Mouse (Mus musculus) heart, embryonic 13.5 days (tissue): Measurements from ENCODE around the gene Tunar. TPM values are rescaled to one million over a fixed set of nuclear protein-coding genes. Genes with fewer than 3 reads are reported as not detected.

Experiments used
- ATAC-seq: fragments of 200-750 bp; cut with Nextera tagmentation; 2 replicates; pipeline ENCODE4 v1.8.0; 2017; ENCODE audit warnings: moderate TSS enrichment; ENCODE audit not compliant: insufficient number of reproducible peaks, low FRiP score, low TSS enrichment; ENCODE audit errors: extremely low read depth
- H3K27ac ChIP-seq: fragments of 300-500 bp; sonication (generic); replicated peaks from 2 replicates; pipeline ENCODE4 v1.5.1; 2015; ENCODE audit warnings: moderate library complexity, mild to moderate bottlenecking, inconsistent platforms
- H3K27me3 ChIP-seq: fragments of 300-500 bp; sonication (generic); replicated peaks from 2 replicates; pipeline ENCODE4 v1.6.1; 2015; ENCODE audit warnings: mild to moderate bottlenecking, inconsistent platforms
- H3K36me3 ChIP-seq: fragments of 300-500 bp; sonication (generic); 2 replicates; pipeline ENCODE4 v1.6.1; 2015; ENCODE audit warnings: mild to moderate bottlenecking, inconsistent platforms
- H3K4me1 ChIP-seq: fragments of 300-500 bp; sonication (generic); 2 replicates; pipeline ENCODE4 v1.6.1; 2015; ENCODE audit warnings: inconsistent platforms
- H3K4me2 ChIP-seq: fragments of 300-500 bp; sonication (generic); 2 replicates; pipeline ENCODE4 v1.6.1; 2015; ENCODE audit warnings: inconsistent platforms, mild to moderate bottlenecking, moderate library complexity
- H3K4me3 ChIP-seq: fragments of 300-500 bp; sonication (generic); 2 replicates; pipeline ENCODE4 v1.5.1; 2015; ENCODE audit warnings: moderate library complexity, mild to moderate bottlenecking, inconsistent platforms
- H3K9ac ChIP-seq: fragments of 300-500 bp; sonication (generic); 2 replicates; pipeline ENCODE4 v1.6.1; 2015; ENCODE audit warnings: inconsistent platforms, mild to moderate bottlenecking, moderate library complexity
- H3K9me3 ChIP-seq: fragments of 300-500 bp; sonication (generic); 2 replicates; pipeline ENCODE4 v1.6.1; 2016; ENCODE audit warnings: inconsistent platforms
- WGBS: fragments of 180-500 bp; shearing (Covaris S2); methylation state at CpG from one replicate; pipeline ENCODE4 v1.1.7; 2015; ENCODE audit warnings: mixed read lengths; 5-methylcytosine and 5-hydroxymethylcytosine counted together
- polyA plus RNA-seq: library from polyadenylated mRNA; unstranded; fragments of >200 nt; fragmentation: Nextera tagmentation; extraction: Ambion mirVana; gene quantifications from 2 replicates; pipeline ENCODE4 v1.2.1, GENCODE M21; 2015

The Tunar gene
- polyA plus RNA-seq, 1 experiment from 2014 or later = not detected

DNA sequence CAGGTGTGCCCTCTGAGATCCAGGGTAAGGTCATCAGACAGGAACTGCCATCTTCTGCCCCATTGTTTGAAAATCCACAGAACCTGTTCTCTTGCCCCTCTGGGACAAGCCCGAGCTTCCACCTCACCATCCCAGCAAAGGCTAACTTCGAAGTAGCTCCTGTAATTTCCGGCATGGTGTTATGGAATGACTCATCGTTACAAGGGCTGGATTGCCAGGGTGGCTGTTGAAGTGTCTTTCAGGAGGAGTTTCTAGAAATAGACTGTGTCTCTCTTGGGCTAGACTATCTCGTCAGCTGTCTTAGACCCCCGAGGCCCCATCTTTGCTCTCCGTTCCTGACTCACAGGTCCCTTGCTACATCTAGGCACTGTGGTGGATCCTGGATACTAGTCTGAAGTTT, 10.8 kb downstream of the Tunar start:
- Histone ChIP-seq H3K27ac (no peak overlapping the region), H3K9ac (no peak overlapping the region), H3K27me3 (peaks cover 53% of the 10 kb centered on the region)

DNA sequence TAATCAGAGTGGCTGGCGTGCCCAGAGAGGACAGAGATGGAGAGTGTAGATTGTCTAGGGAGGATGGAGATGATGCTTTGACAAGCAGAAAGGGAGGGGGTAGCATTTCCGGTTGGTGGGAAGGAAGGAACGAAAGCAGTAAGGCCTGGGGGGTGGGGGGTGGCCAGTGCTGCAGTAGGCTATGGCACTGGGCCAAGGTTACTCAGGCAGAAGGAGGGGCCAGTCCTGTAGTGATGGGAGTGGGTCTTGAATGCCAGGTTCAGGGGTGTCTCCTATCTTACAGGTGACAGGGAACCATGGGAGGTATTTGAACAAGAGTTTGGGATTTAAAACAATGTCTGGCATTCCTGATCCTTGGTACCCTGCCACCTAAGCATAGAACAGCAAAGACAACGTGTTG, 13.2 kb downstream of the Tunar start:
- 46% methylated on average over 4 of the region's 4 CpGs for WGBS
- Histone ChIP-seq H3K27me3 (peaks cover 41% of the 10 kb centered on the region), H3K4me2 (no peak overlapping the region), H3K36me3 (no peaks in the 10 kb centered on the region), H3K4me3 (no peak overlapping the region), H3K27ac (no peak overlapping the region), H3K9ac (no peak overlapping the region), H3K9me3 (no peaks in the 10 kb centered on the region), H3K4me1 (0 out of 2 replicates have a peak, but pooled peaks cover 4% of the 10 kb centered on the region)
- ATAC-seq = no peak

More for the DNA sequence above, 10.8 kb downstream of the Tunar start:
- Histone ChIP-seq H3K4me3 (no peak overlapping the region), H3K4me2 (no peak overlapping the region), H3K9me3 (no peaks in the 10 kb centered on the region), H3K4me1 (0 out of 2 replicates have a peak, but pooled peaks cover 4% of the 10 kb centered on the region), H3K36me3 (no peaks in the 10 kb centered on the region)
- whole genome bisulfite sequencing = 34% methylated on average over 7 of the region's 7 CpGs
- no peak for ATAC-seq

DNA sequence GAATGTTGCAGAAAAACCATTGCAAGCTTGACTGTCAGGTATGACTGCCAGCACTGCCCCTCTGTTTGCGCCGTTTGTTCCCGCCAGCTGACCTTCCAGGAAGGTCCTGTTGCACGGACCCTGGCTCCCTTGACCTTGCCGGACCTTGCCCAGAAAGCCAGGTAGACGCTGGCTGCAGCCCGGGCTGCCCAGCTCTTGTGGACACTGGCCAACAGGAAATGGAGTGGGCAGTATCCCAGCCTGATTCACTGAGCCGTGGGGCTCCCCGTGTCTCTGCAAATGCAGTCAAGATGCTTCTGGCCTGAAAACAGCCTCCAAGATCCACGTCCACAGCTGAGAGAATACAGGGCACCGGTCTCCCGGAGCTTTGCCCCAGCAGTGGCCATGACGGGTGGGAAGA, 13.6 kb downstream of the Tunar start:
- no peak for ATAC-seq
- Histone ChIP-seq H3K9me3 (no peaks in the 10 kb centered on the region), H3K4me3 (no peak overlapping the region), H3K4me2 (no peak overlapping the region), H3K4me1 (0 out of 2 replicates have a peak, but pooled peaks cover 4% of the 10 kb centered on the region), H3K27ac (no peak overlapping the region), H3K36me3 (no peaks in the 10 kb centered on the region), H3K27me3 (peaks cover 43% of the 10 kb centered on the region), H3K9ac (no peak overlapping the region)
- 73% methylated on average over 13 of the region's 13 CpGs for WGBS

DNA sequence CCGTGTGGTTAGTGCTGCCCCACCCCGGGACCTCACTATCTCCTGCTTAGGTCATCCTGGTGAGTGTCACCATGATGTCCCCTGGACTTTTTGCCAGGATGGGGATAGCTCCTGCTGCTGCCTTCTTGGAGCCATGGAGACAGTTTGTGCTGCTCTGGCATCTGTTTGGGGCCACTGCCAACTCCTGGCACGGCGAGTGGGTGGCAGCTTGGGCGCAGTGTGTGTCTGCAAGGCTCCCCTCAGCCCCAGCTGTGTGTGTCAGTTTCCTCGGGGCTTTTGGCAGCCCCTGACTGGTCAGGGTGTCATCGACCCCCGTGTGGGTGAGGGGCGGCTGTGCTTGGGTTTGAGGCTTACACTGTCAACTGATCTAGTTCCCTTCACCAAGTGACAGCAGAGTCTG, 20.6 kb downstream of the Tunar start:
- no peak for ATAC-seq
- 52% methylated on average over 9 of the region's 9 CpGs for WGBS
- no peaks in the 10 kb centered on the region for H3K9me3 ChIP-seq

DNA sequence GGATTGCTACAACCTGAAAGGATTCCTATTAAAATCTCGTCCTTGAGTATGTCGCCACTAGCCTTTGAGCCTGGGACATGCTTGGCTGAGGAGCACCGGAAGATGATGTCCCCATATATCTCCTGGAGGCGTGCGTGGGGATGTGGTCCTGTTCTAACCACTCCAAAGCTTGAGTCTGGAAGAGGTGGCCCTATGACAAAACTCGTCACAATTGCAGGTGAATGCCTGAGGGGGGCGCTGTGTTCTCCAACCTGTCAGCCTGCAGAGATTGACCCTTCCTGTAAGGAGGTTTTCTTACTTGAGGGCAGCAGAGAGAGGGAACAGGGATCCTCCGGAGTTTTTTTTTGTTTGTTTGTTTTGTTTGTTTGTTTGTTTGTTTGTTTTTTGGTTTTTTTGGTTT, 21.1 kb downstream of the Tunar start:
- Histone ChIP-seq H3K27ac (no peak overlapping the region), H3K9me3 (no peaks in the 10 kb centered on the region), H3K9ac (no peak overlapping the region), H3K4me3 (no peak overlapping the region), H3K36me3 (no peaks in the 10 kb centered on the region), H3K4me2 (no peak overlapping the region), H3K27me3 (peaks cover 74% of the 10 kb centered on the region), H3K4me1 (peaks cover 4% of the 10 kb centered on the region)
- WGBS = 72% methylated on average over 8 of the region's 8 CpGs
- ATAC-seq = no peak

More for the DNA sequence above, 20.6 kb downstream of the Tunar start:
- Histone ChIP-seq H3K4me2 (no peak overlapping the region), H3K27me3 (peaks cover 70% of the 10 kb centered on the region), H3K36me3 (no peaks in the 10 kb centered on the region), H3K9ac (no peak overlapping the region), H3K4me3 (no peak overlapping the region), H3K27ac (no peak overlapping the region), H3K4me1 (peaks cover 4% of the 10 kb centered on the region)

GRCm38 (mm10) chr12:105356781-105357180, 23.1 kb downstream of the Tunar start:
- 83% methylated on average over 13 of the region's 13 CpGs for WGBS
- peaks cover 81% of the 10 kb centered on the region for H3K27me3 ChIP-seq
- no peak overlapping the region for H3K4me3 ChIP-seq
- no peak overlapping the region for H3K4me2 ChIP-seq
- no peak overlapping the region for H3K27ac ChIP-seq
- no peaks in the 10 kb centered on the region for H3K9me3 ChIP-seq
- ATAC-seq = no peak
- H3K36me3 ChIP-seq = no peaks in the 10 kb centered on the region
- H3K4me1 ChIP-seq = peaks cover 4% of the 10 kb centered on the region
- no peak overlapping the region for H3K9ac ChIP-seq

DNA sequence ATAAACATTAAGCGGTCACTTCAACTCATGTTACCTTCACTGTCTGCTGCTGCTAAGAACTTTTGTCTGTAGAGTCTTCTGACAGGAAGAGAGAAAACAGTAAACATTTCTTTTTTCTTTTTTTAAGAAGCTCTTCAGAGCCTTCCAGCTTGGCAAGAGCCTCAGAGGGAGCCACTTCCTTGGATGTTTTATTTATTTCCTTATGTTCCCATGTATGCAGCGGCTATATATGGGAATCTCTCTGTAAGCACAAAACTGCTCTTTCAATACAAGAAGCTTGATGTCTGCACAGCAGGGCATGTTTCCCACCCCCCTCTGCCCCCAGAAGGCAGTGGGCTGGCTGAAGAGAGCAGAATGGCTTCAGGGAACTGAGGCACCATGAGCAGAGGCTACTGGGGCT, 30.0 kb downstream of the Tunar start:
- Histone ChIP-seq H3K27ac (no peak overlapping the region), H3K4me1 (peaks cover 1% of the 10 kb centered on the region), H3K9ac (no peak overlapping the region), H3K36me3 (no peaks in the 10 kb centered on the region), H3K4me2 (no peak overlapping the region), H3K4me3 (no peak overlapping the region), H3K27me3 (peaks cover 95% of the 10 kb centered on the region), H3K9me3 (no peaks in the 10 kb centered on the region)
- ATAC-seq = no peak
- 75% methylated on average over 2 of the region's 2 CpGs for WGBS

DNA sequence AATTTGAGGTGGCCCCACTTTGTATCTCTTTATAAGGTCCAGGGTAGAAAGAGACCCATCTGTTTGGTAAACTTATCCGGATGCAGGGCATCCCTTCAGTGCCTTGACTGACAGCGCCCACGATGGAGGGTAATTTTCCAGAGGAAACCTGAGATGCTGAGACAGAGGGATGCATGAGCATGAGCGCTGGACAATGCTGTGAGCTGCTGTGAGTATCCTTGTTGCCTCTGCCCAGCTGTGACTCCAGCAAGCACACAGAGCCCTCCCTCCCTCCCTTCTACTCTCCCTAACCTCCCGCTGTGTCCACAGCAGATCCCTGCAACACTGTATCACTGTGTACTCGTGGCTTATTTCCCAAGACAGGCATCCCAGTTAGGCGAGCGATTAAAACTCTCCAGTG, 40.9 kb downstream of the Tunar start:
- WGBS = 61% methylated on average over 8 of the region's 8 CpGs
- Histone ChIP-seq H3K36me3 (no peaks in the 10 kb centered on the region), H3K27ac (no peak overlapping the region), H3K4me3 (no peak overlapping the region), H3K9ac (no peak overlapping the region), H3K27me3 (peaks cover 93% of the 10 kb centered on the region), H3K4me1 (peaks cover 16% of the 10 kb centered on the region), H3K4me2 (no peak overlapping the region), H3K9me3 (no peaks in the 10 kb centered on the region)
- no peak for ATAC-seq

GRCm38 (mm10) chr12:105376976-105377375, 43.3 kb downstream of the Tunar start:
- ATAC-seq = no peak
- H3K4me2 ChIP-seq = no peak overlapping the region

DNA sequence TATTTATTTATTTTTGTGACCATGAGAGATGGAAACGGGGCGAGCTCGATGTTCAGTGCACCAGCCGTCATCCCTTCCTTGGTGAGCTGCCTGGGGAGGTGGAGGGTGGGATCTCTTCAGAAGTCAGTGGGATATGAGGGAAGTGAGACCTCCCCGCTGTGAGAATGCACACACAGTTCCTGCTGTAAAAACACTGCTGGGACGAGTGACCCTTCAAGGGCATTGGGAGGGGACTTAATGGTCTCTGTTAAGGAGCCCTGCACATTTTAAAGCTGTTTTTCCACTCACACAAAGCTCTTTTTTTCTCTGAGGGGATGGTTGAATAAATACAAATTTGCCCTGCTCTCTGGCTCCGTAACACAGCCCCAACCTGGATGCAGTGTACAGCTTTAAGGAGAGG, 49.1 kb downstream of the Tunar start:
- no peak for ATAC-seq
- WGBS = 45% methylated on average over 7 of the region's 7 CpGs
- Histone ChIP-seq H3K4me1 (peaks cover 3% of the 10 kb centered on the region), H3K9me3 (no peaks in the 10 kb centered on the region), H3K9ac (no peak overlapping the region), H3K36me3 (no peaks in the 10 kb centered on the region), H3K27ac (no peak overlapping the region), H3K4me3 (no peak overlapping the region), H3K4me2 (no peak overlapping the region), H3K27me3 (peaks cover 98% of the 10 kb centered on the region)

More at GRCm38 (mm10) chr12:105376976-105377375, 43.3 kb downstream of the Tunar start:
- no peak overlapping the region for H3K4me3 ChIP-seq
- no peaks in the 10 kb centered on the region for H3K36me3 ChIP-seq
- H3K27me3 ChIP-seq = peaks cover 95% of the 10 kb centered on the region
- WGBS = 30% methylated on average over 12 of the region's 12 CpGs
- no peaks in the 10 kb centered on the region for H3K9me3 ChIP-seq
- H3K9ac ChIP-seq = no peak overlapping the region
- no peak overlapping the region for H3K27ac ChIP-seq
- peaks cover 16% of the 10 kb centered on the region for H3K4me1 ChIP-seq

- Histone ChIP-seq H3K27ac (no peak overlapping the region), H3K36me3 (no peaks in the 10 kb centered on the region), H3K4me2 (no peak overlapping the region), H3K9ac (no peak overlapping the region), H3K9me3 (peaks cover 3% of the 10 kb centered on the region), H3K4me1 (no peaks in the 10 kb centered on the region), H3K4me3 (no peak overlapping the region), H3K27me3 (peaks cover 62% of the 10 kb centered on the region)
- WGBS = 87% methylated on average over 7 of the region's 7 CpGs
- no peak for ATAC-seq
Observed at GRCm38 (mm10) chr12:105394671-105395070, 61.0 kb downstream of the Tunar start.

DNA sequence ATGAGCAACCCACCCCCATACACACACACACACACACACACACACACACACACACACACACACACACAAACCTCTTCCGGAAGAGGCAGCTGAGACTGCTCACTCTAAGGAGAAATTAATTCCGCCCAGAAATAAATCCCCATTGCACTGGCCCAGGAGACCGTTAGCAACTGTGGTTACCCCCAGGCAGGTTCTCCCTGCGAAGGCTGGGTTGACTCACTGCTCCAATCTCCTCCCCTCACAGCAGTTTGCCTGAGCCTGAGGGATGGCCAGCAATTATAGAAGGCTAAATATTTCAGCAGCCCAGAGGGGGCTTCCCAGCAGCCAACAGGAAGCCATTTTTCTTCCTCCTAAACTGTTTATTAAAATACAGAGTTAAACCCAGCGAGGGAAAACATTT, 64.5 kb downstream of the Tunar start:
- H3K4me3 ChIP-seq = no peak overlapping the region
- 57% methylated on average over 5 of the region's 5 CpGs for WGBS

More for the DNA sequence above, 64.5 kb downstream of the Tunar start:
- H3K9ac ChIP-seq = no peak overlapping the region
- H3K27ac ChIP-seq = no peak overlapping the region
- ATAC-seq = no peak
- H3K4me2 ChIP-seq = no peak overlapping the region
- H3K27me3 ChIP-seq = peaks cover 51% of the 10 kb centered on the region
- H3K9me3 ChIP-seq = peaks cover 7% of the 10 kb centered on the region
- no peaks in the 10 kb centered on the region for H3K36me3 ChIP-seq
- H3K4me1 ChIP-seq = no peaks in the 10 kb centered on the region
